Mouse (Mus musculus) heart, embryonic 11.5 days (tissue): ENCODE data around the gene Tmem245. TPM values are rescaled to one million over a fixed set of nuclear protein-coding genes. Genes with fewer than 3 reads are reported as not detected.

Experiments used
- ATAC-seq: fragments of 200-750 bp; cut with Nextera tagmentation; replicated peaks from 2 replicates; pipeline ENCODE4 v1.8.0; 2017; ENCODE audit warnings: moderate library complexity; ENCODE audit not compliant: insufficient number of reproducible peaks, low FRiP score, low TSS enrichment
- H3K27ac ChIP-seq: fragments of 300-500 bp; sonication (generic); 2 replicates; pipeline ENCODE4 v1.5.1; 2014; ENCODE audit warnings: mild to moderate bottlenecking, low read depth, low read length
- H3K27me3 ChIP-seq: fragments of 300-500 bp; sonication (generic); 2 replicates; pipeline ENCODE4 v1.6.1; 2014; ENCODE audit warnings: mild to moderate bottlenecking, low read length, mixed read lengths; ENCODE audit not compliant: control insufficient read depth, insufficient read depth
- H3K36me3 ChIP-seq: fragments of 300-500 bp; sonication (generic); 2 replicates; pipeline ENCODE4 v1.6.1; 2014; ENCODE audit warnings: mild to moderate bottlenecking, low read length, moderate library complexity, mixed read lengths; ENCODE audit not compliant: control insufficient read depth, insufficient read depth
- H3K4me1 ChIP-seq: fragments of 300-500 bp; sonication (generic); 2 replicates; pipeline ENCODE4 v1.6.1; 2014; ENCODE audit warnings: low read length; ENCODE audit not compliant: control insufficient read depth, insufficient read depth
- H3K4me2 ChIP-seq: fragments of 300-500 bp; sonication (generic); 2 replicates; pipeline ENCODE4 v1.6.1; 2014; ENCODE audit warnings: mild to moderate bottlenecking, moderate library complexity
- H3K4me3 ChIP-seq: fragments of 300-500 bp; sonication (generic); 2 replicates; pipeline ENCODE4 v1.5.1; 2014; ENCODE audit warnings: low read depth, low read length
- H3K9ac ChIP-seq: fragments of 300-500 bp; sonication (generic); 2 replicates; pipeline ENCODE4 v1.6.1; 2014; ENCODE audit warnings: mild to moderate bottlenecking, low read depth, low read length, moderate library complexity
- H3K9me3 ChIP-seq: fragments of 300-500 bp; sonication (generic); replicated peaks from 2 replicates; pipeline ENCODE4 v1.6.1; 2016; ENCODE audit warnings: low read length; ENCODE audit not compliant: control insufficient read depth
- WGBS: fragments of 180-500 bp; shearing (Covaris S2); extraction: QIAGEN DNeasy Blood & Tissue Kit; methylation state at CpG from one replicate; pipeline ENCODE4 v1.1.7; 2014; ENCODE audit not compliant: insufficient replicate concordance; 5-methylcytosine and 5-hydroxymethylcytosine counted together
- polyA plus RNA-seq: library from polyadenylated mRNA; unstranded; fragments of >200 nt; fragmentation: Nextera tagmentation; extraction: Ambion mirVana; gene quantifications from 2 replicates; pipeline ENCODE4 v1.2.1, GENCODE M21; 2014

Gene Tmem245
- polyA plus RNA-seq: 9.7 and 12.1 TPM in 2 replicates

GRCm38 (mm10) chr4:56946641-56947640 is at the start of gene Tmem245:
Gene Tmem245 (minus strand): TSS chr4:56947437.
- Histone ChIP-seq H3K9me3 (no peaks in the 10 kb centered on the region), H3K27me3 (no peaks in the 10 kb centered on the region), H3K4me3 (peak within 1 kb of the TSS; percentile 56), H3K4me2 (peak within 1 kb of the TSS; percentile 86), H3K4me1 (peaks cover 35% of the 10 kb centered on the region), H3K27ac (peak within 1 kb of the TSS; percentile 84), H3K9ac (peak within 1 kb of the TSS; percentile 86), H3K36me3 (no peaks in the 10 kb centered on the region)
- under 1% methylated on average over 97 of the region's 107 CpGs for WGBS
- ATAC-seq: peak; percentile 92

GRCm38 (mm10) chr4:56993331-56993730 is 46.1 kb upstream of the Tmem245 start:
- 78% methylated on average over 7 of the region's 7 CpGs for WGBS
- Histone ChIP-seq H3K27me3 (peaks cover 35% of the 10 kb centered on the region), H3K4me3 (no peak overlapping the region), H3K36me3 (no peaks in the 10 kb centered on the region), H3K4me2 (no peak overlapping the region), H3K4me1 (peaks cover 9% of the 10 kb centered on the region), H3K9ac (no peak overlapping the region), H3K27ac (no peak overlapping the region), H3K9me3 (peaks cover 5% of the 10 kb centered on the region; the same call in 1 of the 2 replicates)
- no peak for ATAC-seq

GRCm38 (mm10) chr4:56991951-56992350 is 44.7 kb upstream of the Tmem245 start:
- peaks cover 9% of the 10 kb centered on the region for H3K4me1 ChIP-seq
- 63% methylated on average over 2 of the region's 2 CpGs for WGBS
- peaks cover 39% of the 10 kb centered on the region for H3K27me3 ChIP-seq
- no peak overlapping the region for H3K27ac ChIP-seq
- H3K4me3 ChIP-seq: no peak overlapping the region
- no peak overlapping the region for H3K4me2 ChIP-seq
- H3K9ac ChIP-seq: no peak overlapping the region
- no peaks in the 10 kb centered on the region for H3K36me3 ChIP-seq
- ATAC-seq: no peak
- H3K9me3 ChIP-seq: peaks cover 8% of the 10 kb centered on the region; the same call in 1 of the 2 replicates

DNA sequence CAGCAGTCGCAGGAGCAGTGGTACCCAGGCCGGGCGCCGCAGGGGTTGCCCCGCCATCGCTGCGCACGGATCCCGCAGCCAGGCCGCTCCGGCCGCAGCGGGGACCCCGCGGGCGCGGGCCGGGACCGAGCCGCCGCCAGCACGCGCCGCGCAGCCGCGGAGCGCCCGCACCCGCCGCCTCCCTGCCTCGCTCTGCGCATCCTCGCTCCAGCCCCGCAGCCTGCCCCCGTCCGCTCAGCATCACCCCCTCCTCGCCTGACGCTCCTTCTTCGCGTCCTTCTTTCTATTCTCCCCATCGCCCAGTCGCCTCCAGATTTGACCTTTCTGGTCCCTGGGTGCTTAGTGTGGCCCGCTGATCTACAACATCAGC is 43.0 kb upstream of the Tmem245 start, which contains the start of gene Frrs1l:
Gene Frrs1l (minus strand): TSS at position 177 of the 370 bp plus-strand sequence.
- H3K27me3 ChIP-seq: peaks cover 39% of the 10 kb centered on the region
- WGBS: 0% methylated on average over 26 of the region's 44 CpGs
- 0 out of 2 replicates have a peak, but pooled peaks cover 4% of the 10 kb centered on the region for H3K9me3 ChIP-seq
- H3K4me1 ChIP-seq: peaks cover 9% of the 10 kb centered on the region
- H3K9ac ChIP-seq: peak within 1 kb of the TSS; percentile 56; the same call in 1 of the 2 replicates
- no peaks in the 10 kb centered on the region for H3K36me3 ChIP-seq
- no peak within 1 kb of the TSS for H3K27ac ChIP-seq
- peak within 1 kb of the TSS; percentile 67 for H3K4me3 ChIP-seq
- peak within 1 kb of the TSS; percentile 99 for H3K4me2 ChIP-seq
- ATAC-seq: no peak

GRCm38 (mm10) chr4:56989431-56990214 is 42.4 kb upstream of the Tmem245 start:
- Histone ChIP-seq H3K4me3 (peak overlapping the region; percentile 67), H3K9ac (peak overlapping the region; percentile 56; the same call in 1 of the 2 replicates), H3K4me1 (peaks cover 9% of the 10 kb centered on the region), H3K27ac (no peak overlapping the region), H3K27me3 (peaks cover 39% of the 10 kb centered on the region), H3K36me3 (no peaks in the 10 kb centered on the region), H3K9me3 (0 out of 2 replicates have a peak, but pooled peaks cover 4% of the 10 kb centered on the region), H3K4me2 (peak overlapping the region; percentile 99)
- 3% methylated on average over 45 of the region's 45 CpGs for WGBS
- ATAC-seq: no peak

DNA sequence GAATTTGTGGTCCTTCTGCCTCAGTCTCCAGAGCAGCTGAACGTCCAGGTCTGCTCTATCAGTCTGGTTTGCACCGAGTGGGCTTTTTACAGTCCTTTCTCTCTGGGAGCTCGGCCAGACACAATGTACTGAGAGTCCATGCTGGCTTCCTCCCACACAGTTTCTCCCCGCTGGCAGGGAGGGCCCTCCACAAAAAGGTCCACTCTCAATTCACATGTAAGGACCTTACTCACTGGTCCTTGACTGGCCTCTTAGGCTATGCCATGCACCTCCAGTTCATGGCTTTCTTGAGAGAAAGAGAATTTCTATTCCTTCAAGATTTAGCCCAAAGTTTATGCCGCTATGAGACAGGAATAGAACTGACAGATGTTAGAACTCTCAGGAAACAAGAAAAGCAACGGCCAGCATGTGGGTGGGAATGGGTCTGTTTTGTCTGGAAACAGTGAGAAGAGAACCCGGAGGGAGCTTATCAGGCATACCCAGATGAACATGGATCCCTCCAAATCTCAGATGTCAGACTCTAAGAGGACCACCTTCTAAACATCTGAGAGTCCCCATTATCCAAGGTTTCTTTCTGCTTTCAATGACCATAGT is 18.4 kb upstream of the Tmem245 start:
- Histone ChIP-seq H3K4me2 (no peak overlapping the region), H3K9me3 (no peaks in the 10 kb centered on the region), H3K9ac (no peak overlapping the region), H3K36me3 (no peaks in the 10 kb centered on the region), H3K4me3 (no peak overlapping the region), H3K4me1 (no peaks in the 10 kb centered on the region), H3K27ac (no peak overlapping the region), H3K27me3 (no peaks in the 10 kb centered on the region)
- 54% methylated on average over 7 of the region's 7 CpGs for WGBS
- ATAC-seq: no peak

DNA sequence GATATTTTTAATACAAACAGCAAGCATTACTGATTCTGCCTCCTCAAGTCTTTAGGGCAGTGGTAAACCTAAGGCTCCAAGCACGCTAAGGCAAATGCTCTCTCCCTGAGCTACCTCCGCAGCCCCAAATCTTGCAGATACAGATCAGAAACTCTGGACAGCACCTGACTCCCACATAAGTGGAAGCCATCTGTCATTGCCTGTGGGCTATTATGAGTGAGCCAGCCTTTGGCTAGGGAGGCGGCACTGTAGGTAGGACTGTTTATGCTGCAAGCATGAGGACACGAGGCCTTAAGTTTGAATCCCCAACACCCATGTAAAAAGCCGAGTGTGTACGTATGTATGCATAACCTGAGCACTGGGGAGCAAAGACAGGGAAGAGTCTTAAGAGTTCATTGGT is 16.4 kb upstream of the Tmem245 start:
- Histone ChIP-seq H3K9ac (no peak overlapping the region), H3K27ac (no peak overlapping the region), H3K27me3 (no peaks in the 10 kb centered on the region), H3K4me3 (no peak overlapping the region), H3K36me3 (no peaks in the 10 kb centered on the region), H3K9me3 (no peaks in the 10 kb centered on the region), H3K4me1 (no peaks in the 10 kb centered on the region), H3K4me2 (no peak overlapping the region)
- 85% methylated on average over 6 of the region's 6 CpGs for WGBS
- ATAC-seq: no peak

- no peaks in the 10 kb centered on the region for H3K9me3 ChIP-seq
- H3K4me2 ChIP-seq: no peak overlapping the region
- H3K27ac ChIP-seq: no peak overlapping the region
- no peaks in the 10 kb centered on the region for H3K27me3 ChIP-seq
- WGBS: 72% methylated on average over 12 of the region's 12 CpGs
- ATAC-seq: no peak
- H3K4me1 ChIP-seq: peaks cover 5% of the 10 kb centered on the region
- no peaks in the 10 kb centered on the region for H3K36me3 ChIP-seq
- no peak overlapping the region for H3K4me3 ChIP-seq
- no peak overlapping the region for H3K9ac ChIP-seq
Observed at GRCm38 (mm10) chr4:56961320-56961925, 14.2 kb upstream of the Tmem245 start.
